Mouse (Mus musculus): ENCODE results near the gene Itgb7. TPM values are rescaled to one million over a fixed set of nuclear protein-coding genes. Genes with fewer than 3 reads are reported as not detected.

Itgb7 gene
- polyA plus RNA-seq, 1 experiment: 0.86 TPM

- Histone ChIP-seq H3K4me1 (ENCODE audit: control insufficient read depth, insufficient read depth, low read length) (no peaks in the 10 kb centered on the region), H3K4me3 (ENCODE audit: insufficient read depth, low read length) (peak overlapping the region; percentile 49; the same call in 1 of the 2 replicates), H3K27ac (ENCODE audit: insufficient read depth, low read length) (0 out of 2 replicates have a peak overlapping the region, but pooled peaks have one; percentile 49)
- TF ChIP-seq POLR2A (IDR thresholded peaks at IDR 0.05; ENCODE audit: extremely low read depth, insufficient read depth, low read length): no peak
- TF ChIP-seq CTCF (IDR thresholded peaks at IDR 0.05; ENCODE audit: extremely low read depth, insufficient read depth, low read length): no peak
Measured at GRCm38 (mm10) chr15:102244306-102245191, 12.8 kb upstream of the Itgb7 start.

DNA sequence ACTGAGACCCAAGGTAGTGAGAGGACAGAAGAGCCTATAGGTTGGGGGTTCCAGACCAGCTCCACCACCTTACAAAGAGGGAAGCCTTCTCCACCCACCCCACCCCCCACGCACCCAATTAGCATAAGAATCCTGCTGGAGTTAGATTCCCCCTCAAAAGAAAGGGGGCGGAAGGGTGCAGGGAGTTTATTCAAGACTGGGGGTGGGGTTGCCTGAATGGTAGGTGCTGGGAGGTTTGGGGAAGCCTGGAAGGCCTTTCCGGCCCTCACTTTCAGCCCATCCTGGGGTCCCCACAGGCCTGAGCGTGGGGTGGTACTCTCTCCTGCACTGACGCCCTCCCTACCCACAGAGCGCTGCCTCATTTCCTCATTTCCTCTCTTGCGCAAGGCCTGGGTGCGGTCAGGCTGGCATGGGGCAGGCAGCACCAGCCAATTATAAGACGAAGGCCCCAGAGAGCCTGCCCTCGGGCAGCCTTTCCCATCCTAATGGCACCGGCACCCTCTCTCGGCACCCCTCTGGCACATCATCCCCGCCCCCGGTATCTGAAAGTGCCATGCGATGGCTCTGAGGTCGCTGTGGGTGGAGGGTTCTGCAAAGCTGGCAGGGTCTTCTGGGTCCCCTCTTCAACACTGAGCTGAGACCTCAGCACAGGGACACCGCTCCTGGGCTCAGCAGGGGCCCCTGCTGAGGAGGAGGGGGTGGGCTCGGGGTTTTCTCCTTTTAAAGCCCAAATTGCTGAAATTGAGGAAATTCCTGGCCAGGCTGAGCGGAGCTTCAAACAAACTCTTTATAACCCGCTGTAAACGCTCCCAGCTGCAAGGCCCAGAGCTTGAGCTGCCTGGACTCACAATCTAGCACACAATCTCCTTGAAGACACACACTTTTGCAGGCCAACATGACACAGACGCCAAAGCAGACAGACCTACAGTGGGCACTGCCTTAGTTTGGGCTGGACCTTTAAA, 11.8 kb upstream of the Itgb7 start:
- Histone ChIP-seq H3K4me3 (ENCODE audit: insufficient read depth, low read length) (no peak overlapping the region), H3K27ac (ENCODE audit: insufficient read depth, low read length) (peak overlapping the region; percentile 57), H3K4me1 (ENCODE audit: control insufficient read depth, insufficient read depth, low read length) (no peaks in the 10 kb centered on the region)
- TF ChIP-seq POLR2A (IDR thresholded peaks at IDR 0.05; ENCODE audit: extremely low read depth, insufficient read depth, low read length) (no peak), CTCF (IDR thresholded peaks at IDR 0.05; ENCODE audit: extremely low read depth, insufficient read depth, low read length) (no peak)

DNA sequence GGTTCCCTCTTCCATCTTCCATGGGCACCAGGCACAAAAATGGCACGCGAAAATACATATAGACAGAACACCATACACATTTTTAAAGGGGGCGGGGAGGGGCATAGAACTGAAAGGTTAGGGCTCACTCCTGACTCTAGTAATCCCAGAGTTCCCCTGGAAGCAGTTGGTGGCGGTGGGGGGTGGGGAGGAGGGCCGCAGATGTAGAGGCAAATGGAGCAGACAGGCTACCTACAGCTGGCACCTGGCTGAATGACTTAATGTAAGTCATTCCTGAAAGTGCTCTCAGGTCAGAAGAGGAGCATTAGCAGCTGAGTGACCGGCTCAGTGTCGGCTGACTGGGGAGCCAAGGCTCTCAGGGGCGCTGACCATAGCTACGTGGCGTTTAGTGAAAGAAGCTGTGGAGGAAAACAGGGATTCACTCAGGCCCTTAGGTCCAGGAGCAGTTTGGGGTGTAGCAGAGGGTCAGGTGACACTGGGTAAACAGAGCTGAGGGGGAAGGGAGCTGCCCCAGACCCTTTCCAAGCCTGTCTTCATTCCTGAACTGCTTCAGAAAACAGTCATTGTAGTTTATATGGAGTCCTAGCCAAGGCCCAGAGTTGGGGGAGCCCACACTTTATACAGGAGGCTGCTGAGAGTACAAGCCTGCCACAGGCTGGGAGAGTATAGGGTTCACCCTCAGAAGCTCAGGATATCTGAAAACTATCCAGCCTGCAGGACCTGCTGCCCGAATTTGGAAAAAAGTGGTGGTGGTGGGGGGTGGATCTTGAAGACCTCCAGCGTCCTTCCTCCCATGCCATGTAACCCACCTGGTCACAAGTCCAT, 10.9 kb upstream of the Itgb7 start:
- TF ChIP-seq CTCF (IDR thresholded peaks at IDR 0.05; ENCODE audit: extremely low read depth, insufficient read depth, low read length): no peak
- no peak for TF ChIP-seq POLR2A (IDR thresholded peaks at IDR 0.05; ENCODE audit: extremely low read depth, insufficient read depth, low read length)
- Histone ChIP-seq H3K27ac (ENCODE audit: insufficient read depth, low read length) (no peak overlapping the region), H3K4me3 (ENCODE audit: insufficient read depth, low read length) (no peak overlapping the region), H3K4me1 (ENCODE audit: control insufficient read depth, insufficient read depth, low read length) (no peaks in the 10 kb centered on the region)

GRCm38 (mm10) chr15:102240607-102241006, 8.9 kb upstream of the Itgb7 start:
- H3K27ac ChIP-seq (ENCODE audit: insufficient read depth, low read length): peak overlapping the region; percentile 38; the same call in 1 of the 2 replicates
- no peaks in the 10 kb centered on the region for H3K4me1 ChIP-seq (ENCODE audit: control insufficient read depth, insufficient read depth, low read length)
- H3K4me3 ChIP-seq (ENCODE audit: insufficient read depth, low read length): no peak overlapping the region
- TF ChIP-seq CTCF (IDR thresholded peaks at IDR 0.05; ENCODE audit: extremely low read depth, insufficient read depth, low read length) (no peak), POLR2A (IDR thresholded peaks at IDR 0.05; ENCODE audit: extremely low read depth, insufficient read depth, low read length) (no peak)

DNA sequence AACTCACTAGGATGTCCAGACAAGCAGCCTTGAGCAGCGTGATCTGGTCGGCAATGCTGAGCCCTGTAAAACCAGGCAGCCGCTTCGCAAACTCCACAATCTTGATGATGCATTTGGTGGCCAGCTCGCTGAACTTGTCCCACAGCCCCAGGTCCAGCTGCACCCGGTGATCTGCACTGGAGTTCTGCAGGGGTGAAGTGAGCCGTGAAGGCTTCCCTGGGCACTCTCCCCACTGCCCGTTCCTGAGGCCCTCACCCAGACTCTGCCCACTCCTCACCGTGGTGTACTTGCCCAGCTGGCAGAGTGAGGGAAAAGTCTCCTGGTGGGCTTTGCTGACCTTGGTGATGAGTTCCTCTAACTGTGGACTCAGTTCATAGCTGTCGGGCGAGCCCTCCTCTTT, 8.1 kb upstream of the Itgb7 start:
- Histone ChIP-seq H3K4me1 (ENCODE audit: control insufficient read depth, insufficient read depth, low read length) (no peaks in the 10 kb centered on the region), H3K27ac (ENCODE audit: insufficient read depth, low read length) (no peak overlapping the region), H3K4me3 (ENCODE audit: insufficient read depth, low read length) (no peak overlapping the region)
- TF ChIP-seq POLR2A (IDR thresholded peaks at IDR 0.05; ENCODE audit: extremely low read depth, insufficient read depth, low read length) (no peak), CTCF (IDR thresholded peaks at IDR 0.05; ENCODE audit: extremely low read depth, insufficient read depth, low read length) (no peak)

- no peak overlapping the region for H3K4me3 ChIP-seq (ENCODE audit: insufficient read depth, low read length)
- no peak overlapping the region for H3K27ac ChIP-seq (ENCODE audit: insufficient read depth, low read length)
- no peaks in the 10 kb centered on the region for H3K4me1 ChIP-seq (ENCODE audit: control insufficient read depth, insufficient read depth, low read length)
- TF ChIP-seq POLR2A (IDR thresholded peaks at IDR 0.05; ENCODE audit: extremely low read depth, insufficient read depth, low read length): no peak
- TF ChIP-seq CTCF (IDR thresholded peaks at IDR 0.05; ENCODE audit: extremely low read depth, insufficient read depth, low read length): peak; percentile 65
Measured at GRCm38 (mm10) chr15:102239260-102239590, 7.5 kb upstream of the Itgb7 start.

GRCm38 (mm10) chr15:102238543-102239259, 7.0 kb upstream of the Itgb7 start:
- no peaks in the 10 kb centered on the region for H3K4me1 ChIP-seq (ENCODE audit: control insufficient read depth, insufficient read depth, low read length)
- H3K4me3 ChIP-seq (ENCODE audit: insufficient read depth, low read length): no peak overlapping the region
- TF ChIP-seq POLR2A (IDR thresholded peaks at IDR 0.05; ENCODE audit: extremely low read depth, insufficient read depth, low read length) (no peak), CTCF (IDR thresholded peaks at IDR 0.05; ENCODE audit: extremely low read depth, insufficient read depth, low read length) (no peak)
- no peak overlapping the region for H3K27ac ChIP-seq (ENCODE audit: insufficient read depth, low read length)

GRCm38 (mm10) chr15:102235371-102236027, 3.8 kb upstream of the Itgb7 start:
- Histone ChIP-seq H3K4me3 (ENCODE audit: insufficient read depth, low read length) (no peak overlapping the region), H3K27ac (ENCODE audit: insufficient read depth, low read length) (no peak overlapping the region), H3K4me1 (ENCODE audit: control insufficient read depth, insufficient read depth, low read length) (no peaks in the 10 kb centered on the region)
- TF ChIP-seq CTCF (IDR thresholded peaks at IDR 0.05; ENCODE audit: extremely low read depth, insufficient read depth, low read length): no peak
- TF ChIP-seq POLR2A (IDR thresholded peaks at IDR 0.05; ENCODE audit: extremely low read depth, insufficient read depth, low read length): no peak
